Mouse (Mus musculus) adrenal gland, postnatal 14 days (tissue): ENCODE results near the gene Cd1d1. TPM values are rescaled to one million over a fixed set of nuclear protein-coding genes. Genes with fewer than 3 reads are reported as not detected.
"Not testable (repeated sequence)": the region's sequence is repeated elsewhere in the genome, so short reads cannot be mapped to it uniquely, and the experiment has no call there.

Experiments
- DNase-seq: peaks from one replicate; pipeline ENCODE4 v3.0.0; 2021; ENCODE audit warnings: mixed read lengths
- long read RNA-seq, 2 experiments: library from polyadenylated mRNA; stranded (forward); transcript quantifications; one replicate each; pipeline ENCODE4 v2.0.0; 2021
- total RNA-seq: library from RNA; stranded (reverse); gene quantifications from 2 replicates; pipeline ENCODE4 v1.2.3, GENCODE M21; 2021

The Cd1d1 gene
- 112 and 145 TPM in 2 replicates for total RNA-seq
- long read RNA-seq, experiment 1, transcript Cd1d1-201 (6 exons, 1,946 nt) = major isoform, 198 of 277 reads
- long read RNA-seq, experiment 1, transcript Cd1d1-203 (3 exons, 1,475 nt) = minor isoform, 6 of 277 reads
- long read RNA-seq, experiment 1, partial matches to known transcripts = 22 of 277 reads
- long read RNA-seq, experiment 1, other reads (novel, unspliced or antisense) = 49 of 277 reads
- long read RNA-seq, experiment 2, transcript Cd1d1-201 (6 exons, 1,946 nt) = major isoform, 95 of 131 reads
- long read RNA-seq, experiment 2, partial matches to known transcripts = 9 of 131 reads
- long read RNA-seq, experiment 2, other reads (novel, unspliced or antisense) = 22 of 131 reads

- DNase-seq = no peak
These were observed at the start of gene Cd1d1 for GRCm38 (mm10) chr3:86999415-86999740. Cd1d1 (minus strand) TSS chr3:86999441.

- DNase-seq = no peak
These were observed 48.6 kb upstream of the Cd1d1 start for GRCm38 (mm10) chr3:87047801-87048200.

DNA sequence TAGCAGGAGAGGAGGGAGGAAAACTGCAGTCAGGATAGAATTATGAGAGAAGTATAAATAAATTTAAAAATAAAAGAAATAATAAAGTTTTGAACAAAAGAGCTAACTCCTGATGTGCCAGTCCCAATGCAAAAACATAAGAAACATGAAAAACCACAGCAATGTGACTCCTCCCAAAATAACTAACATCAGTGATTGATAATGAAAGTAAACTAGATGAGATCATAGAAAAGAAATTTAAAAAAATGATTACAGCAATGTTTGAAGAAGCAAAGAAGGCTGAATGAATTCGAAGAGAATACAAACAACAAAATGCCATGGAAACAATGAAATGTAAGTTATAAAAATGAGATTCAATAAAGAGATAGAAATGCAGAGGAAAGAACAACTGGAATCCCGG is 42.5 kb upstream of the Cd1d1 start:
- no peak for DNase-seq

DNA sequence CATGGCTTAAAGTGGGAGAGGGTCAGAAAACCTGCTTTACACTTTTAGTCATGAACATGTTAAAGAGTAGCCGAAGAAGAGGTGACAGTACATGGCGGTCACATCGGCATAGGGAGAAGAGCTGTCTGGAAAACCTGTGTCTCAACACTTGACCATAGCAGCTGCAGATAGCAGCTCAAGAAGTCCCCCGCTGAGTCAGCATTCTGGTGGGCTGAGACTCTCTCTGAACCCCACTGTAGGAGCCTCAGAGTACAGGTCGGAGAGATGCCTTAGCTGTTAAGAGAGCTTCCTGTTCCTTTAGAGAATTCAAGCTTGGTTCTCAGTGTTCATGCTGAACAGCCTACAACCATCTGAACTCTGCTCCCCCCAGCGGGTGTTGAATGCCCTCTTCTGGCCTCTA is 39.3 kb upstream of the Cd1d1 start:
- DNase-seq = no peak

GRCm38 (mm10) chr3:87034061-87034460 is 34.8 kb upstream of the Cd1d1 start:
- DNase-seq = no peak

DNA sequence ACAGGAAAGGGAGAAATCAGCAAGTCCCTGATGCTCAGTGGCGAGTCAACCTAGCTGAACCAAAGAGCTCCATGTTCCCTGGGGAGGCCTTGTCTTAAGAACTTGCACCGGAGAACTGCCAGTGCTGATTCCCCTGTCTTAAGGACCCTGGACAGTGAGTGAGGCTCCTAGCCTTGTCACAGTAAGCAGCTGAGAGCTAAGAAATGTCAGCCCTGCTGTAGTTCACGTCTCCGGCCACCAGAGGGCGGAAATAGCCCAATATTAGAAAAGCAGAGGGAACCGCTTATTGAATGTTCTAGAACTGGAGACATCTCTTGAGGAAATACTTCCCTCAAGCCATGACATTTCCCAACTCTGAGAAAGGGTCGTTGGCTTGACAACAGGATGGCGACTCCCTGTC is 34.1 kb upstream of the Cd1d1 start:
- DNase-seq = peak; percentile 78

DNA sequence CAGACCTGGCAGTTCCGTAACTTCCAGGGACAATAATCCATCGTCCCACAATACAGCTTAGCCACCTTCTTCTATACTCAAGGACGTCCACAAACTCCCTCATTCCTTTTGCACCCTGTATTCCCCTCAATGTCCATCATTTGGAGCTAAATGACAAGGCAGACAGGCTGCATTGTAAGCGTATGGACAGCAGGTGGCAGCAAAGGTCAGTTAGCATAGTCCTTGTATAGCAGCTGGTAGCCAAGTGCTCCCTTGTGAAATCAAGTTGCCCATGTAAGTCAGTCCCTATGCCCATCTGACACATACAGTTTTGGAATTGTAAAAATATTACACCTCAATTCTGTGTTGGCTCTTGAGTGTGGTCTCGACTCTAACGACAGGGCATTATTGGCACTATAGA is 31.6 kb upstream of the Cd1d1 start:
- peak; percentile 74 for DNase-seq

DNA sequence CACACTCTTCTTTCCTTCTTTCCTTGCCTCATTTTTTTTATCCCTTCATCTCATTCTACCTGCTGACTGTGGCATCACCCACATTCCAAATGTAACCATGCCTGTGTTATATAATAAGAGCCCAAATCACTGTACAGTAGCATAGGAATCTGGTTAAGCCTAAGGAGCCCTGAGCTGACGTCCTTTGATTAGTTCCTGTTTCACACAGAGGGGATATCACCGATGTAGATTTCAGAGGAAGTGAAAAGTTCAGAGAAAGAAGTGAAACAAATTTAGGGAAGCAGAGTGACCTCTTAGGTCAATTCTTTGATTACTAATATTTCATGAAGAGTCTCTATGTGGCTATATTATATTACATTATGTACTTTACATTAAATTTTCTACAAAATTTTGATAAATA is 18.5 kb upstream of the Cd1d1 start:
- no peak for DNase-seq

- DNase-seq = no peak
These were observed 17.8 kb upstream of the Cd1d1 start for GRCm38 (mm10) chr3:87017001-87017400.

GRCm38 (mm10) chr3:87015931-87016330 is 16.7 kb upstream of the Cd1d1 start:
- DNase-seq = no peak

DNA sequence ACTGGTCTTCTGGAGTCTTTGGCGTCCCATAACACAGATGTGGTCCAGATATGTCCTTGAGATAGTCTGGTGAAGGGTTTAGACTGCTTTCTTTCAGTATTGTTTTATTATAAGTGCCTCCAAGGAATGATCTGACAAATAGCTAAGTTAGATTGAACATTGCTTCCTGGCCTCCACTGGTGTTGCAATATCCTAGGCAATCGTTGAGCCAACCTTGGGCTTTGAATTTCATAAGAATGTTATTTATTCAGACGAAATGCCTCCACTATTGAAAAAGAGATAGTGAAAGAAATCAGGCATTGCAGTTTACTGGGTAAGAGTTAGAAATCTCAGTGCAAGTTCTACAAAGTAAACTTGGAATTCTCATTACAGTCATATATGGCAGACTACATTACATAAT is 13.2 kb upstream of the Cd1d1 start:
- peak; percentile 32 for DNase-seq

- DNase-seq = peak; percentile 17
These were observed 9.0 kb upstream of the Cd1d1 start for GRCm38 (mm10) chr3:87008281-87008680.

DNA sequence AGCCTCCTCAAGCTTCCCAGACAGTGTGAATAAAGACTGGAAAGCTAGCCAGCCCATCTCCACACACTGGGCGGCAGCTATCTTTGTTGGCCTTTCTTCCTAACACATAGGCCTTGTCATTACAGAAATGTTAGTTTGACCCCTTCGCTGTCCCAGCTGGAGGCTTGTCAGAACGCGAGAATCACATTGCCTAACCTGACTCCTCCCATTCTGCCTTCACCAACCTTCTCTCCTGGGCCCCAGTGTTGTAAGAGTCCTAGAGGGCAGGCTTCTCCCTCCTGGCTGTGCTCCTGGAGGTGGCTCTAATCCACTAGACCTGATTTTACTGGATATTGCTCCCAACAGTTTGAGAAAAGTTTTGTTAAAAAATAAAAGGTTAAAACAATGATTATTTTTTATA is 1.4 kb upstream of the Cd1d1 start:
- peak; percentile 67 for DNase-seq

GRCm38 (mm10) chr3:87000051-87000450 is 810 bp upstream of the Cd1d1 start:
- DNase-seq = no peak

- peak; percentile 90 for DNase-seq
These were observed 517 bp downstream of the Cd1d1 start for GRCm38 (mm10) chr3:86998433-86999414.

DNA sequence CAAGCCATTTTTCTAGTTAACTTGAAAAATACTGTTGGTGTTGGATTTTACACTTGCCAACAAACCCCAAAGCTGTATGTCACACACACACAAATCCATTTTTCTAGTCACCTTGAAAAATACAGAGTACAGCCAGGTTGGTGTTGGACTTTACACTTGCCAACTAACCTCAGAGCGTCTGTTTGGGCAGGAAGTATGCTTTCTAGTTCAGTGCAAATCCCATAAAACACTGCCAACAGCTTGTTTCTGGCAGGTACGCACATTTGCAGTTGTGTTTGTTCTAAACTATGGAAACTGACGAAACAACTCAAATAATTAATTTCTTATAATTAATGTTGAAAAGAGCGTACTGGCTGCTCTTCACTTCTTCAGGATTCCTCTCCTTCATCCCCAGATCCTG is 3.1 kb downstream of the Cd1d1 start:
- no peak for DNase-seq

DNA sequence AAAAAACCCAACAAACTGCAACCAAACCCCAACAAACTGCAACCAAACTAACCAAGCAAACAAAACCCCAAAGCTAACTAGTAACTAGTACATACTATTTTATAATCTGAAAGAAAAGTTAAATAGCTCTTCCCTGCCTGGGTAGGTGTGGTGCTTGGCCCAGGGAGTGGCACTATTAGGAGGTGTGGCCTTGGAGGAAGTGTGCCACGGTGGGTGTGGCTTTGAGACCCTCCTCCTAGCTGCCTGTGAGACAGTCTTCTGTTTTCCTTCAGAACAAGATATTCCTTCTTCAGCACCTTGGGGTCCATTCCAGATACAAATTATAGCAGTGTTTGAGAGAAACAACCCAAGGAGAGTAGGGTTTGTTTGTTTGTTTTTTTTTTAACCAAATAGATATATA is 3.9 kb downstream of the Cd1d1 start:
- no peak for DNase-seq

GRCm38 (mm10) chr3:86986969-86987368 is 12.3 kb downstream of the Cd1d1 start:
- not testable (repeated sequence) for DNase-seq

GRCm38 (mm10) chr3:86986490-86986889 is 12.8 kb downstream of the Cd1d1 start:
- DNase-seq = no peak

DNA sequence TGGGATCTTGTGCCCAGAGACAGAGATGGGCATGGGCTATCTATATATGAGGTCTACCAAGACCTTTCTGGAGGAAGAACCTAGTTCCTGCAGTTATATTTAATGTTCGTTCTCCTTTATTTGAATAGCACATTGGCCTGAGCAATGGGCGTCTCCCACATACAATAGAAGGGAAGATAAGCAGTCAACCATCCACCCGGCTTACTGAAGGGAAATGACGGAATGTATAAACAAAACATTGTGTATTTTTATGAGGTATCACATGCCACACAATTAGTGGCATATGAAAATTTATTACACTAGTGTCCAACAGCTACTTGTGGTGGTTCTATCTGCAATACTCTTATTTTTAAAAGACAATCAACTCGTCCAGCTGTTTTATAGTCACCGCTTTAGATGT is 15.9 kb downstream of the Cd1d1 start:
- no peak for DNase-seq

GRCm38 (mm10) chr3:86976546-86976945 is 22.7 kb downstream of the Cd1d1 start:
- DNase-seq = peak; percentile 74

DNA sequence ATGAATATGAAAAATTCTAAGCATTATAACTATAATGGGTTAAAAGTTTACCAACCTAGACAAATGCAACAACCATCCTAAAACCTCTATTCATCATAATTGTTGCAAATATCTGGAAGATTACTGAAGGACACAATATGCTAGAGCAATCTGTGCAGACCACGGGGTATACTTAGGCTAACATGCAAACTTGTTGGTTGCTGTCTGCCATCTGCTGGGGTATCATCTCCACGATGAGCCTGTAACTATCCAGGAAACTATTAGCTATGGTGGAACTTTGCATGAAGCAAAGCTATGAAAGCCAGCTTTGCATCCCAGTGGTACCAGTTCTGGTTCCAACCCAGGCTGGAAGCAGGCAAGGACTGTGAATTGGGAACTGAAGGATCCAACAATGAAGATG is 24.1 kb downstream of the Cd1d1 start:
- DNase-seq = no peak

DNA sequence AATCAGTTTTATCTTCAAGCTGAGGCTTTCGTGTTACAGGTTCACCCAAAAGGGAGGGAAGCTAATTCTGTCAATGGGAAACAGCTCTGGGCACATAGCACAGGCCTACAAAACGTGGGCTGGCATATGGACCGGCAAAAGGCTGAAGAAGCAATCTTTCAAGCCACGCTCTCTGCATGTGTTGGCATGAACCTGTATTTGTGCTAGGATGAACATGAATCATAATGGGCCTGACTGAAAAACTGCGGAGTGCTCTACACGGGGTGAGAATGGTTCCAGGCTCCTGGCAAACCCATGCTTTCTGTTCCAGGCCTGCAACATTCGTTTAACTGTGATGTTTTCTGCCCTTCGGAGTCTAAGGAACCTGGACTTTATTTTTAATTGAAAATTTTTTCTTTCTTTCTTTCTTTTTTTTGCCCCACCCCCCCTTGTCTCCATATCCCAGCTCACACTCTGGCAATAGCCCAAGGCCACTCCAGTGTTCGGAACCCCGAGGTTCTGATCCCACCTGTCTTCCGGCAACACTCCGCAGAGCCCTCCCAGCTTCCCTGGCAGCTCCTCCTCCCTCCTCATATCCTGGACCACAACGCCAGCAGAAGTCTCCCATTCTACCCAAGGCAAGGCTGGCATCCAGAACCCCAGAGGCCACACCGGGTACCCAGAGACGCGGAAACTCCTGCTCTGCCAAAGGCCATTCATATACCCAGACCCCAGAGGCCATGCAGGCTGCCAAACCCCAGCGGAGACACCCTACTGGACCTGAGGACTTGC is 36.4 kb downstream of the Cd1d1 start:
- no peak for DNase-seq
